Mouse (Mus musculus) heart, embryonic 15.5 days (tissue): ENCODE measurements around the gene Slc26a1. TPM values are rescaled to one million over a fixed set of nuclear protein-coding genes. Genes with fewer than 3 reads are reported as not detected.

Experiments used
- ATAC-seq: fragments of 200-750 bp; cut with Nextera tagmentation; replicated peaks from 2 replicates; pipeline ENCODE4 v1.8.0; 2017; ENCODE audit warnings: low read depth, moderate TSS enrichment; ENCODE audit not compliant: insufficient number of reproducible peaks, insufficient read depth, low FRiP score
- H3K27ac ChIP-seq: fragments of 300-500 bp; sonication (generic); 2 replicates; pipeline ENCODE4 v1.5.1; 2015; ENCODE audit warnings: mild to moderate bottlenecking, inconsistent platforms
- H3K27me3 ChIP-seq: fragments of 300-500 bp; sonication (generic); 2 replicates; pipeline ENCODE4 v1.6.1; 2015; ENCODE audit warnings: inconsistent platforms
- H3K36me3 ChIP-seq: fragments of 300-500 bp; sonication (generic); 2 replicates; pipeline ENCODE4 v1.6.1; 2015; ENCODE audit warnings: mild to moderate bottlenecking, inconsistent platforms
- H3K4me1 ChIP-seq: fragments of 300-500 bp; sonication (generic); replicated peaks from 2 replicates; pipeline ENCODE4 v1.6.1; 2015; ENCODE audit warnings: inconsistent platforms
- H3K4me2 ChIP-seq: fragments of 300-500 bp; sonication (generic); 2 replicates; pipeline ENCODE4 v1.6.1; 2015; ENCODE audit warnings: inconsistent platforms, mild to moderate bottlenecking, moderate library complexity
- H3K4me3 ChIP-seq: fragments of 300-500 bp; sonication (generic); 2 replicates; pipeline ENCODE4 v1.5.1; 2015; ENCODE audit warnings: mild to moderate bottlenecking, inconsistent platforms
- H3K9ac ChIP-seq: fragments of 300-500 bp; sonication (generic); 2 replicates; pipeline ENCODE4 v1.6.1; 2015; ENCODE audit warnings: mild to moderate bottlenecking, inconsistent platforms
- H3K9me3 ChIP-seq: fragments of 300-500 bp; sonication (generic); replicated peaks from 2 replicates; pipeline ENCODE4 v1.6.1; 2016; ENCODE audit warnings: inconsistent platforms
- WGBS: fragments of 180-500 bp; shearing (Covaris S2); methylation state at CpG from one replicate; pipeline ENCODE4 v1.1.7; 2015; ENCODE audit warnings: mixed read lengths; 5-methylcytosine and 5-hydroxymethylcytosine counted together
- polyA plus RNA-seq: library from polyadenylated mRNA; unstranded; fragments of >200 nt; fragmentation: Nextera tagmentation; extraction: Ambion mirVana; gene quantifications from 2 replicates; pipeline ENCODE4 v1.2.1, GENCODE M21; 2015

Slc26a1 gene
- polyA plus RNA-seq, 1 experiment from 2014 or later, result 0.29 TPM

DNA sequence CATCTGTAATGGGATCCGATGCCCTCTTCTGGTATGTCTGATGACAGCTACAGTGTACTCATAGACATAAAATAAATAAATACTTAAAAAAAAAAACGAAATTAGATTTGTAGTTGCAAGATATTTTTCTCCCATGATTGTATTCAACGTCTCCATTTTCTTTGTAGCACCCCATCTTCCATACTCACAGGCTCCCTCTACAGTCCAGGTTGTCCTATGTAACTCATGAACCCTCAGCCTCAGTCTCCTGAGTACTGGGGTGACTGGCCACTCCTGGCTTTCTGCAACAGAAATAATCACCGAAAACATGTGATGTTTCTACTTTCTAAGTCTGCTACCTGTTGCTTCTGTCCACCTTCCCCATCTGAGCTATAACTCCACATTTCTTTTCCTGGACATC is 15.8 kb upstream of the Slc26a1 start:
- H3K9ac ChIP-seq, result no peak overlapping the region
- H3K4me2 ChIP-seq, result no peak overlapping the region
- H3K27me3 ChIP-seq, result no peaks in the 10 kb centered on the region
- H3K27ac ChIP-seq, result no peak overlapping the region
- H3K9me3 ChIP-seq, result no peaks in the 10 kb centered on the region
- 68% methylated on average over 4 of the region's 4 CpGs for WGBS
- H3K36me3 ChIP-seq, result no peaks in the 10 kb centered on the region
- peaks cover 30% of the 10 kb centered on the region for H3K4me1 ChIP-seq
- ATAC-seq, result no peak
- H3K4me3 ChIP-seq, result no peak overlapping the region

DNA sequence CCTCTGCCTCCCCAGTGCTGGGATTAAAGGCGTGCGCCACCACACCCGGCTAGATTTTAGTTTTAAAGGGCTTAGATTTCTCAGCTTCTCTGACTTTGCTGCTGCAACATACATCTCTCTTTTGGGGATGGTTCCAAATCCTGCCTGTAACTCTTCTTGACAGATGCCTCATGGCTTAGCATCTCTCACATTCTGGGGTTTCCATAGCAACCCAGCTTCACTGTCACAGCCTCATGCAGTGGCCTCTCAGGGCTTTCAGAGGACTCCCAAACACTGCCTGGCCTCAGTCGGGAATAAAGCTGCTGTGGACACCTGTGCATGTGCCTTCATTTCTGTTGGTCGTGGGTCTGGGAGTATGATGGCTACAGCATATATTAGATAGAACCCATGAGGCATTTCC is 13.7 kb upstream of the Slc26a1 start:
- peaks cover 17% of the 10 kb centered on the region for H3K4me1 ChIP-seq
- no peak overlapping the region for H3K4me2 ChIP-seq
- 78% methylated on average over 5 of the region's 5 CpGs for WGBS
- no peaks in the 10 kb centered on the region for H3K36me3 ChIP-seq
- no peak overlapping the region for H3K9ac ChIP-seq
- ATAC-seq, result no peak
- H3K27me3 ChIP-seq, result no peaks in the 10 kb centered on the region
- H3K27ac ChIP-seq, result no peak overlapping the region
- H3K9me3 ChIP-seq, result no peaks in the 10 kb centered on the region
- no peak overlapping the region for H3K4me3 ChIP-seq

DNA sequence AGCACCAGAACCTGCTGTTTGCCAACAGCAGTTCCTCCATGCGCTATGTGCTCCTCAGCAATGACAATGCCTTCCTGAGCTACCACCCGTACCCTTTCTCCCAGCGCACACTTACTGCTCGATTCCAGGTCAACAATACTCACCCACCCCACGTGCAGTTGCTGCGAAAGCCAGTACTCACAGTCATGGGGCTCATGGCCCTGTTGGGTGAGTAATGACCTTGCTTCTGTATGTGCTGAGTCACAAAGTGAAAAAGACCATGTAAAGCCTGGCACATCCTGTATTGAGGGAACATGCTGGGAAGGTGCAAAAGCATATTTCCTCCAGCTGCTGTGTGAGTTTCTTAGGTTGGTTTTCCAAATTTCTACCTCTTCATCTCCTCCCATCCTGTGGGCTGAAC is 5.5 kb upstream of the Slc26a1 start:
- no peak overlapping the region for H3K4me3 ChIP-seq
- peaks cover 14% of the 10 kb centered on the region for H3K4me1 ChIP-seq
- 87% methylated on average over 6 of the region's 6 CpGs for WGBS
- no peak overlapping the region for H3K4me2 ChIP-seq
- no peak overlapping the region for H3K27ac ChIP-seq
- no peaks in the 10 kb centered on the region for H3K36me3 ChIP-seq
- H3K9ac ChIP-seq, result no peak overlapping the region
- no peaks in the 10 kb centered on the region for H3K9me3 ChIP-seq
- H3K27me3 ChIP-seq, result no peaks in the 10 kb centered on the region
- no peak for ATAC-seq

DNA sequence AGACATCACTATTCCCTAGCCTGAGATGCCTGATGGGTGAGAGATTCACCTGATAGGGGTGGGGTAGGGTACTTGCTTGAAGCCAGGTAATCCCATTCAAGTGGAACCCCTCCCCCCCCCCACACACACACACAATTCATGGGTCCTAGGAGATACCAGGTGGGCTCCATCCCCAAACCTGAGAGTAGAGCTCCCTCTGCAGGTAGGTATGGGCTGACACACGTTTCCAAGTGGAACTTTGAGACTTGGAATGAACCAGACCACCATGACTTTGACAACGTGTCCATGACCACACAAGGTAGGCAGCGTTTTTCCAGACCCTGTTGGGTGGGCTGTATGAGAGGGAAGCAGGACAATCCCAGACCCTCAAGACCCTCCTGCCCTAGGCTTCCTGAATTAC is 4.5 kb upstream of the Slc26a1 start:
- no peak overlapping the region for H3K9ac ChIP-seq
- peaks cover 14% of the 10 kb centered on the region for H3K4me1 ChIP-seq
- H3K4me2 ChIP-seq, result no peak overlapping the region
- H3K27me3 ChIP-seq, result no peaks in the 10 kb centered on the region
- ATAC-seq, result no peak
- no peaks in the 10 kb centered on the region for H3K9me3 ChIP-seq
- no peak overlapping the region for H3K27ac ChIP-seq
- H3K4me3 ChIP-seq, result no peak overlapping the region
- H3K36me3 ChIP-seq, result no peaks in the 10 kb centered on the region
- 53% methylated on average over 3 of the region's 3 CpGs for WGBS

DNA sequence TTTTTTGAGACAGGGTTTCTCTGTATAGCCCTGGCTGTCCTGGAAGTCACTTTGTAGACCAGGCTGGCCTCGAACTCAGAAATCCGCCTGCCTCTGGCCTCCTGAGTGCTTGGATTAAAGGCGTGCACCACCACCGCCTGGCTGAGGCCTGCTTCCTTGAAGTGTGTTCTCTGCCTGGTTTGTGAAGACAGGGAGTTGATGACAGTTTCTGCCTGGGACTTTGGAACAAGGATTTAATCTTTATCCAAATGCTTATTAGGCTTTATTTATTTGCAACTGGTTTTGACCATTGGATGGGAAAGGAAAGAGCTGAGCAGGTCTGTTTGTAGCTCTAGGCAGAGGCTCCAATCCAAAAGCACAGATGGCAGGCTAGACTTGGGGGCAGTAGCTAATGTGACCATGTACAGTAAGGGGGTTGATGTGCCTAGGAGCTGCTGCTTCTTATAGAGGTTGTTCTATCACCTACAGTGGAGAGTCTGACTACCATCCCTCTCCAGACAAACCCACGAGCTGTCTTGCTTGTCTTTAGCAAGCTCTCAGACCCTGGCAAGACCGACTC is 3.0 kb upstream of the Slc26a1 start:
- no peak overlapping the region for H3K27ac ChIP-seq
- H3K27me3 ChIP-seq, result no peaks in the 10 kb centered on the region
- no peaks in the 10 kb centered on the region for H3K9me3 ChIP-seq
- H3K4me2 ChIP-seq, result no peak overlapping the region
- no peak overlapping the region for H3K4me3 ChIP-seq
- no peak overlapping the region for H3K9ac ChIP-seq
- no peaks in the 10 kb centered on the region for H3K36me3 ChIP-seq
- ATAC-seq, result no peak
- peaks cover 14% of the 10 kb centered on the region for H3K4me1 ChIP-seq
- WGBS, result 88% methylated on average over 6 of the region's 6 CpGs

DNA sequence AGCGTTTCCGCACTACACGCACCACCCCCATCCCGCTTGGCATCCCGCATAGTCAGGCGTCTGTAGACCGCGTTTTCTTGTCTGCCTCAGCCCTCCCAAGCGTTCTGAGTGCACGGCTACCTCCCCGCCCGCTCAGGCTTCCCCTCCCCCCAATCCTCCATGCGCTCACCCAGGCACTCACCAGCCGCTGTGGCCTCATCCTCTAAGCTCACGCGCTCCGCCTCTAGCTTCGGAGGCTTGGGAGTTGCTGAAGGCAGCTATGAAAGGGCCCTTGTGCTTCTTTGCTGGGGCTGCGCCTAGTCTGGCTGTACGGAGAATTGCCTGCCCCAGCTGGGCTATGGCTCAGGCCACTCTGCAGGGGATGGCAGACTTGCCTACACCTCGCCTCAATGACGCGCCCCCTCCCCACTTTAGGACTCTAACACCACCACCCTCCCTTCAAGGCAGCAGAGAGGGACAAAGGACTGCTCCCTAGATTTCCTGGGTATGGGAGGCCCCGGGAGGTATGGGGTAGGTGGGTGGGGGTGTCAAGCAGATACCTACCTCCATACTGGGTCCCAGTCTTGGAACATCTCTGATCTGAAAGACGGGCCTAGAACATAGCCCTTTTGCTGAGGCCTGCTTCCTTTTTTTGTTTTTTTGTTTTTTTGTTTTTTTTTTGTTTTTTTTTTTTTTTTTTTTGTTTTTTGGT is 2.4 kb upstream of the Slc26a1 start:
- Histone ChIP-seq H3K4me2 (peak overlapping the region; percentile 85), H3K4me3 (peak overlapping the region; percentile 44), H3K9me3 (no peaks in the 10 kb centered on the region), H3K4me1 (peaks cover 14% of the 10 kb centered on the region), H3K27ac (peak overlapping the region; percentile 65), H3K9ac (peak overlapping the region; percentile 52), H3K27me3 (no peaks in the 10 kb centered on the region), H3K36me3 (peaks cover 4% of the 10 kb centered on the region; the same call in 1 of the 2 replicates)
- ATAC-seq, result peak; percentile 57
- 6% methylated on average over 25 of the region's 25 CpGs for WGBS

DNA sequence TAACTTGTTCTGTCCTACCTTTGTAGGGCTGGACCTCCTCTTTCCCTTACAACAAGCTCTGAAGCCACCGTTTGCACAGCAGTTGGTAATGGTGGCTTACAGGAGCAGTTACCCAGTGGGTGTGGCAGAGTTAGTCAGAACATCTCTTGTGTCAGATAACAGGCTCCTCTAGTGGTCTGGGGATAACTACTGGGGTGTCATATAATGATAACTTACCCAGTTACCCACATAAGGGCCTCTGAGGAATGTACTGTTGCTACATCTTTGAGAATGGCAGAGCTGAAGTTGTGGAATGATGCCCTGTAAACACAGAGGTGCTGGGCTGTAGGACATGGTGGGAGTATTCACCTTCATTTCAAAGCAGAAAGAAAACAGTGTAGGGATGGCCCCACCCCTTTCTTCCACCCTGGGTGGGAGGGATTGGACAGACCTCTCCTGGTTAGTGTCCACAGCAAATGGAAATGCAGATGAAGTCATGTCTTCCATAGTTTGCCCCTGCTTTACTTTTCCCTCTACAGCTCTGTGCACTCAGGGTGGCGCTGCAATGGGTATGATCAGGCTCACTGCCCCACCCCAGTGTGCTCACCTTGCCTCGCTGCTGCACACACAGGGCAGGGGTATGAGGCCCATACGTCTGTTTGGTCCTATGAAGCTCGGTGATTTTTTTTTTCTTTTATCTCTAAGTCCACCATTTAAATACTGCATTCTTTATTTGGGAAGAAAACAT is 1.6 kb upstream of the Slc26a1 start:
- Histone ChIP-seq H3K27ac (peak overlapping the region; percentile 65), H3K36me3 (peaks cover 12% of the 10 kb centered on the region)
- ATAC-seq, result peak; percentile 37; the same call in 1 of the 2 replicates

DNA sequence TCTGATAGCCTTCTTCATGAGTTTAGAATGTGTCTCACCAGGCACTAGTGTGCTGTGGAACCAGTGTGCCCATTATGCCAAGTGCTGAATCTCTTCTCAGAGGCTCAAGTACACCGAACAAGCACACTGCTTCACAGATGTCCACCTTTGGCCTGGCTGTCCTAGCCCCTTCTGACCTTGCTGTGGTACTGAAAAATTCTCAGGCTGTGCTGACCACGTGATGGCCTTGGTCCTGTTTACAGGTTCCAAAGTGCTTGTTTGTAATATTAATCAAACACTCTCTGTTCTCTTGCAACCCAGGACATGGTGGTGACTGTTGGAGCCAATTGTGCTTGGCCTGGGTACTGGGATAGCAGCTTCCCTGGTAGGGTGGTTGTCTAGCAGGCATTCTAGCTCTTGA is 745 bp downstream of the Slc26a1 start:
- no peak for ATAC-seq
- Histone ChIP-seq H3K9me3 (no peaks in the 10 kb centered on the region), H3K27ac (no peak overlapping the region), H3K9ac (no peak overlapping the region), H3K36me3 (peaks cover 18% of the 10 kb centered on the region), H3K4me3 (no peak overlapping the region), H3K27me3 (no peaks in the 10 kb centered on the region), H3K4me1 (peaks cover 25% of the 10 kb centered on the region), H3K4me2 (no peak overlapping the region)
- WGBS, result 84% methylated on average over 2 of the region's 2 CpGs

More for the DNA sequence above, 1.6 kb upstream of the Slc26a1 start:
- no peaks in the 10 kb centered on the region for H3K27me3 ChIP-seq
- peak overlapping the region; percentile 52 for H3K9ac ChIP-seq
- WGBS, result 16% methylated on average over 5 of the region's 5 CpGs
- peak overlapping the region; percentile 44 for H3K4me3 ChIP-seq
- H3K4me2 ChIP-seq, result peak overlapping the region; percentile 85
- peaks cover 14% of the 10 kb centered on the region for H3K4me1 ChIP-seq
- no peaks in the 10 kb centered on the region for H3K9me3 ChIP-seq

DNA sequence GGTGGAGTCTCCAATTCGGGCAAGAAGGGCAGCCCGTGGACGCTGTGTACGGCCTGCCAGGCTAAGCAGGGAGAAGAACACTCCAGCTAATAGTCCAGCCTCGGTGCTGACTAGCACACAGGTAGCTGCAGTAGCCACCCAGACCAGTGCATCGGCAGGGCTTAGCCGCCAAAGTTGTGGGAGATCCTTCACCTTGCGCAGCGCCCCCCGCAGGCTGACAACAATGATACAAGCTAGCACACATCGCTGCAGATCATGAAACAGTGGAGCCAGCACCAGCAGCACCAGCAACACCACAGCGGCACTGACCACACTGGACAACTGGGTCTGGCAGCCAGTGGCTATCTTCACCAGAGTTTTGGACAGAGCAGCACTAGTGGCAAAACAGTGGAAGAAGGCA is 3.6 kb downstream of the Slc26a1 start:
- Histone ChIP-seq H3K27me3 (no peaks in the 10 kb centered on the region), H3K9ac (no peak overlapping the region), H3K36me3 (peaks cover 18% of the 10 kb centered on the region), H3K4me2 (no peak overlapping the region), H3K9me3 (no peaks in the 10 kb centered on the region), H3K4me1 (peaks cover 19% of the 10 kb centered on the region), H3K27ac (no peak overlapping the region), H3K4me3 (no peak overlapping the region)
- 89% methylated on average over 12 of the region's 12 CpGs for WGBS
- ATAC-seq, result no peak

DNA sequence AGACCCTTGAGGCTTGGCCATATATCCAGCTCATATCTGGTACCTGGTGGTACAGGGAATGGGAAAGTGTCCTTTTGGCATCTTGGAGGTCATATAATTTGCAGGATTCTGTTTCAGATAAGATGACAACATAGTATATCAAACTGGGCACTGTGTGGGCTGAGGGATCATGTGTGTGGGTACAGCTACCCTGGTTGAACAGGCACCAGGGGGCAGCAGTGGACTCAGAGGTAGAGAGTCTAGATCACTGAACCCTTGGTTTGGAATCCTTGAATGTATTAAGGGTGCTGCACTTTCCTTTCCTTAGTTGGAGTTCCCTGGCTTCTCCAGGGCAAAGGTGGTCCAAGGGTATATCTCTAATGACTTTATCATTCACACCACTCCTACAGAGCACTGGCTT is 4.6 kb downstream of the Slc26a1 start:
- Histone ChIP-seq H3K4me3 (no peak overlapping the region), H3K9ac (no peak overlapping the region), H3K9me3 (no peaks in the 10 kb centered on the region), H3K27ac (no peak overlapping the region), H3K4me2 (no peak overlapping the region; the same call in 1 of the 2 replicates), H3K27me3 (no peaks in the 10 kb centered on the region), H3K36me3 (peaks cover 18% of the 10 kb centered on the region), H3K4me1 (peaks cover 17% of the 10 kb centered on the region)
- no peak for ATAC-seq

DNA sequence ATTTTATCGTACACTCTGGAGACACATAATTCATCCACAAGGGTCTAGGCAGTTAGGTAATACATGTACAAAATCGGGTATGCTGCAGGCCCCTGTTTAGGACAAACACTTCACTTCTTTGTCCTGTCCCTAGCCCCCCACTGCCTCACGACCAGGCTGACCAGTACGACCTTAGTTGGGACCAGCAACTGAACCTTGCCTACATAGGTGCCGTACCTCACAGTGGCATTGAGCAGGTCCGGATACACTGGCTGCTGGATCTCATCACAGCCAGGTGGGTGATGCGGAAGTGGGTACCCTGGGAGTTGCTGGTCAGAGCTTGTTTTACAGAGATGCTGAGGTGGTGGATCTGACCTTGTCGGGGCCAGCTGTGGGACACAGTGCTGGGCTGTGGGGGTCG is 5.4 kb downstream of the Slc26a1 start:
- H3K36me3 ChIP-seq, result peaks cover 18% of the 10 kb centered on the region
- H3K4me3 ChIP-seq, result peak overlapping the region; percentile 71
- peak overlapping the region; percentile 93 for H3K27ac ChIP-seq
- no peak for ATAC-seq
- H3K9ac ChIP-seq, result peak overlapping the region; percentile 86
- WGBS, result 80% methylated on average over 9 of the region's 9 CpGs
- no peaks in the 10 kb centered on the region for H3K9me3 ChIP-seq
- H3K4me2 ChIP-seq, result peak overlapping the region; percentile 90
- H3K4me1 ChIP-seq, result peaks cover 17% of the 10 kb centered on the region
- H3K27me3 ChIP-seq, result peaks cover 2% of the 10 kb centered on the region; the same call in 1 of the 2 replicates
